Mouse (Mus musculus): ENCODE results near the gene Fbxo33. TPM values are rescaled to one million over a fixed set of nuclear protein-coding genes. Genes with fewer than 3 reads are reported as not detected.
A peak's percentile ranks its signal among the peaks of the same experiment; 100 is the strongest.

Gene Fbxo33
- polyA plus RNA-seq, 1 experiment: 4.5 TPM

DNA sequence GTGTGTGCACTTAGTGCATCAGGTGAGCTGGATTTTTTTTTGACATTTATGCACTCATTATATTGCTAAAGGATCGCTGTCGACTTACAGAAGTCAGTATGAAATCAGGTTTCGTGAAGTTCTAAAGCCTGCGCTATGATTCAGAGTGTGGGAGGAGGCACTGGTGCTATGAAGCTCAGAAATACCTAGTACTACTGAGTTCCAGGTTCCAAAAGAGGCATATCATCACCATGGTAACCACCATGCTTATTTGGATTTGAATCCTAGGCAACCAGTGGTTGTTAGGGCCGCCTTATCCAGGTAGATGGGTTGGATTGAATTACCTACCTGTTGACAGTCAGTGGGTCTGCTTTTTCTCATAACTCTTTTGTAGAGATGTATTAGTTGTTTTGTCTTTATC is 8.9 kb upstream of the Fbxo33 start:
- Histone ChIP-seq H3K4me3 (ENCODE audit: insufficient read depth, poor library complexity, severe bottlenecking) (no peak overlapping the region), H3K36me3 (ENCODE audit: control insufficient read depth, insufficient read depth) (no peaks in the 10 kb centered on the region), H3K79me3 (ENCODE audit: low read depth) (no peaks in the 10 kb centered on the region), H3K79me2 (ENCODE audit: control insufficient read depth, insufficient read depth) (no peaks in the 10 kb centered on the region), H3ac (ENCODE audit: control insufficient read depth, insufficient read length, low read depth) (no peak overlapping the region), H3K27me3 (ENCODE audit: control insufficient read depth, insufficient read depth, insufficient read length) (no peaks in the 10 kb centered on the region)
- TF ChIP-seq MYOD1 (IDR thresholded peaks at IDR 0.05; ENCODE audit: control insufficient read depth, insufficient read length, low read depth): no peak
- TF ChIP-seq MYOG (IDR thresholded peaks at IDR 0.05; ENCODE audit: control insufficient read depth, extremely low read depth, insufficient read length): no peak
- TF ChIP-seq CEBPB (IDR thresholded peaks at IDR 0.05; ENCODE audit: low read depth): no peak
- no peak for TF ChIP-seq MAX (IDR thresholded peaks at IDR 0.05)
- no peak for TF ChIP-seq USF1 (IDR thresholded peaks at IDR 0.05; ENCODE audit: low read depth)
- no peak for TF ChIP-seq CTCF (IDR thresholded peaks at IDR 0.05; ENCODE audit: control insufficient read depth, insufficient read depth, insufficient read length)
- TF ChIP-seq FOSL1 (IDR thresholded peaks at IDR 0.05; ENCODE audit: insufficient read depth, low read length, poor library complexity, severe bottlenecking): no peak

DNA sequence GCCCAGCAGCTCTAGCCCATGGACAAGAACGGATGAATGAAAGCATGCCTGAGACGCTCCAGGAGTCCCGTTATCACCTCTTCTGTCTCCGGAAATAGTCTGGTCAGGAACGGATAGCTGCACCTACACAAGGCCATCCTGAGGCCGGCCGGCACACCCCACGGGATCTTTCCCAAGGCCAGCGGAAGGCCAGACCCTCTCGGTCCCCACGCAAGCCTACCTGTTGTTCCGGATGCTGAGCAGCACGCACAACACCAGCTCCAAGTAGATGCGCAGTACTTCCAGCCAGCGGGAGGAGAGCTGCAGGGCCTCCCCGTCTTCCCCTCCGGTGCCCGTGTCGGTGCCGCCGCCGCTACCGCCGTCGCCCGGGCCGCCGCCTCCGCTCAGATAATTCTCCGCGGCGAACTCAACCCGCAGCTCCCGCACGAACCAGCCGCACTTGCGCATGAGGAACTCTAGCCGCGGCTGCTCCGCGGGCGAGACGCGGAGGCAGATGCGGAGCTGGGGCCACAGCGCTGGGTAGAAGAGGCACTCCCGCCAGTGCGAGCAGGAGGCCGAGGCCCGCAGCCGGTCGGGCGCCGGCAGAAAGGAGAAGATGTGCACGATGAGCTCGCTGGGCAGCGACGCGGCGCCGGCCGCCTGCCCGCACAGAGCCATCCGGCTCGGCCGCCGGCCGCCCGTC is 744 bp downstream of the Fbxo33 start:
- Histone ChIP-seq H3K4me3 (ENCODE audit: insufficient read depth, poor library complexity, severe bottlenecking) (peak overlapping the region; percentile 72), H3K79me3 (ENCODE audit: low read depth) (peaks cover 18% of the 10 kb centered on the region), H3K36me3 (ENCODE audit: control insufficient read depth, insufficient read depth) (no peaks in the 10 kb centered on the region), H3K79me2 (ENCODE audit: control insufficient read depth, insufficient read depth) (peaks cover 42% of the 10 kb centered on the region), H3K27me3 (ENCODE audit: control insufficient read depth, insufficient read depth, insufficient read length) (no peaks in the 10 kb centered on the region), H3ac (ENCODE audit: control insufficient read depth, insufficient read length, low read depth) (peak overlapping the region; percentile 95)
- TF ChIP-seq FOSL1 (IDR thresholded peaks at IDR 0.05; ENCODE audit: insufficient read depth, low read length, poor library complexity, severe bottlenecking): no peak
- no peak for TF ChIP-seq MAX (IDR thresholded peaks at IDR 0.05)
- TF ChIP-seq MYOG (IDR thresholded peaks at IDR 0.05; ENCODE audit: control insufficient read depth, extremely low read depth, insufficient read length): no peak
- no peak for TF ChIP-seq CTCF (IDR thresholded peaks at IDR 0.05; ENCODE audit: control insufficient read depth, insufficient read depth, insufficient read length)
- TF ChIP-seq CEBPB (IDR thresholded peaks at IDR 0.05; ENCODE audit: low read depth): no peak
- no peak for TF ChIP-seq MYOD1 (IDR thresholded peaks at IDR 0.05; ENCODE audit: control insufficient read depth, insufficient read length, low read depth)
- no peak for TF ChIP-seq USF1 (IDR thresholded peaks at IDR 0.05; ENCODE audit: low read depth)

DNA sequence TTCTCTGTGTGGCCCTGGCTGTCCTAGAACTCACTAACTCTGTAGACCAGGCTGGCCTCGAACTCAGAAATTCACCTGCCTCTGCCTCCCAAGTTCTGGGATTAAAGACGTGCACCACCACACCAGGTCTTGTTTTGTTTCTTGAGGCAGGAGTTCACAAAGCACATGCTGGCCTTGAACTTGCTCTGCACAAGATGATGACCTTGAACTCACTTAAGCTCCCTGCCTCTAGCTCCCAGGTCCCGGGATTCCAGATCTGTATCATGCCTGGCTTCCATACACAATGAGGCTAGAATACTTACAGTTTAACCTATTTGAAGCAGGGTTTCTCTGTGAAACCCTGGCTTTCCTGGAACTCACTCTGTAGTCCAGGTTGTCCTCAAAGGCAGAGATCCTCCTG is 2.2 kb downstream of the Fbxo33 start:
- H3K79me2 ChIP-seq (ENCODE audit: control insufficient read depth, insufficient read depth): peaks cover 46% of the 10 kb centered on the region
- TF ChIP-seq MYOD1 (IDR thresholded peaks at IDR 0.05; ENCODE audit: control insufficient read depth, insufficient read length, low read depth) (no peak), CEBPB (IDR thresholded peaks at IDR 0.05; ENCODE audit: low read depth) (no peak), MYOG (IDR thresholded peaks at IDR 0.05; ENCODE audit: control insufficient read depth, extremely low read depth, insufficient read length) (no peak), CTCF (IDR thresholded peaks at IDR 0.05; ENCODE audit: control insufficient read depth, insufficient read depth, insufficient read length) (no peak)

DNA sequence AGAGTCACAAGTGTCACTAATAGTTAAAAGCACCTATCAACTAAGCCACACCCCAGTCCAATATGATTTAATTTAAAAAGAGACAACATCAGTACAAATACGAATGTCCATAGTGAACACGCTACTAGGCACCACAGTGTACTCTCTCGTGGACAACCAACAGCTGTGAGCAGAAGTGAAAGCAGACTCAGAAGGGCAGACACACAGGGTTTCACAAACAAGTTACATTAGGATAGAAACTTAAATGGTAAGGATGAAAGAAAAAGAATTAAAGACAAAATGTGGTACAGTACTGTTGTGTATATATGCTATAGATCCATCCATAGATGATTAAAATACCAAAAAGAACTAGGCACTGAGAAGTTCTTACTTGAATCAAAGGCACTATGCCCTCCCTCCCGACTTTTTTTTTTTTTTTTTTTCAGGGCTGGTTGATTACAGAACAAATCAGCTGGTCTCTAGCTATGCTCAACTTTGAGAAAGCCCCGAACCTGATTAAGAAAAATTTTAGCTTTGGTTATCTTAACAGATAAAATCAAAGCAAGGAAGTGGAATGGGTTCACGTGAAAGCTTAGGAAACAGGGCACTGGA is 2.8 kb downstream of the Fbxo33 start:
- TF ChIP-seq FOSL1 (IDR thresholded peaks at IDR 0.05; ENCODE audit: insufficient read depth, low read length, poor library complexity, severe bottlenecking) (no peak), MYOD1 (IDR thresholded peaks at IDR 0.05; ENCODE audit: control insufficient read depth, insufficient read length, low read depth) (no peak)
- H3K27me3 ChIP-seq (ENCODE audit: control insufficient read depth, insufficient read depth, insufficient read length): no peaks in the 10 kb centered on the region
- H3K36me3 ChIP-seq (ENCODE audit: control insufficient read depth, insufficient read depth): no peaks in the 10 kb centered on the region
- no peak overlapping the region for H3ac ChIP-seq (ENCODE audit: control insufficient read depth, insufficient read length, low read depth)
- no peak overlapping the region for H3K4me3 ChIP-seq (ENCODE audit: insufficient read depth, poor library complexity, severe bottlenecking)
- H3K79me2 ChIP-seq (ENCODE audit: control insufficient read depth, insufficient read depth): peaks cover 46% of the 10 kb centered on the region
- H3K79me3 ChIP-seq (ENCODE audit: low read depth): peaks cover 21% of the 10 kb centered on the region

More for the DNA sequence above, 2.2 kb downstream of the Fbxo33 start:
- Histone ChIP-seq H3K4me3 (ENCODE audit: insufficient read depth, poor library complexity, severe bottlenecking) (no peak overlapping the region), H3K36me3 (ENCODE audit: control insufficient read depth, insufficient read depth) (no peaks in the 10 kb centered on the region), H3K79me3 (ENCODE audit: low read depth) (peaks cover 21% of the 10 kb centered on the region), H3K27me3 (ENCODE audit: control insufficient read depth, insufficient read depth, insufficient read length) (no peaks in the 10 kb centered on the region), H3ac (ENCODE audit: control insufficient read depth, insufficient read length, low read depth) (no peak overlapping the region)

DNA sequence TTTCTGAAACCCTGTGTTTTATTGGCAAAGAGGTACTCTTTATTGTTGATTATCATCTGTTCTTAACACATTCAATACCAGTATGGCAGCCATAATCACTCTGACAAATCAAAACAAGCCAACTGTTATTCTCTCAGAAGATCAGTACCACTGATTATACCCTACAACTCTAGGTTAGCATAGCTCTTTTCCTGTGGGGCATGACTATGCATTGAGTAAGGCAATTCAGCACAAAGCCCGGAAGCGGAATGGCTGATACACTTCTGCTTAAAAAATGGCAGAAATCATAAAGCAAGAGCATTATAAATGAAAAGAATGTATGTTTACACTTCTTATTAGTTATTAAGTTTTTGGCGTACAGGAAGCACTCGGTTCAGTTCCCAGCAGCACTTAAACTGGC is 3.3 kb downstream of the Fbxo33 start:
- Histone ChIP-seq H3K79me3 (ENCODE audit: low read depth) (peaks cover 23% of the 10 kb centered on the region), H3K79me2 (ENCODE audit: control insufficient read depth, insufficient read depth) (peaks cover 46% of the 10 kb centered on the region), H3K36me3 (ENCODE audit: control insufficient read depth, insufficient read depth) (no peaks in the 10 kb centered on the region), H3K27me3 (ENCODE audit: control insufficient read depth, insufficient read depth, insufficient read length) (no peaks in the 10 kb centered on the region), H3K4me3 (ENCODE audit: insufficient read depth, poor library complexity, severe bottlenecking) (no peak overlapping the region), H3ac (ENCODE audit: control insufficient read depth, insufficient read length, low read depth) (no peak overlapping the region)
- TF ChIP-seq USF1 (IDR thresholded peaks at IDR 0.05; ENCODE audit: low read depth) (no peak), MAX (IDR thresholded peaks at IDR 0.05) (no peak)

DNA sequence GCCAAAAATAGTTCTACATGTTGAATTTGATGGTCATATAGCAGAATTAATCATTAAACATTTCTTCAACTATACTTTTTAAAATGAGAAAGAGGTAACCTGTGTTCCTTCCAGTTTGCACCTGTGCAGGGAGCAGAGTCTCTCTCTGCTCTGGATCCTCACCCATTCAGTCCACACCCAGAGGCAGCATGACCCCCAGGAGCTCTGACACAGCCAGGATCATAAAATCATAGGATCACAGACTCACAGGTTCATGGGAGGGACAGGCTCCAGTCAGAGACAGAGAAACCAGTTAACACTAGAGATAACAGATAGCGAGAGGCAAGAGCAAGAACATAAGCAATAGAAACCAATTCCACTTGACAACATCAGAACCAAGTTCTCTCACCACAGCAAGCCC is 11.7 kb downstream of the Fbxo33 start:
- Histone ChIP-seq H3K79me3 (ENCODE audit: low read depth) (peaks cover 3% of the 10 kb centered on the region), H3ac (ENCODE audit: control insufficient read depth, insufficient read length, low read depth) (no peak overlapping the region), H3K4me3 (ENCODE audit: insufficient read depth, poor library complexity, severe bottlenecking) (no peak overlapping the region), H3K79me2 (ENCODE audit: control insufficient read depth, insufficient read depth) (peaks cover 7% of the 10 kb centered on the region), H3K36me3 (ENCODE audit: control insufficient read depth, insufficient read depth) (peaks cover 12% of the 10 kb centered on the region), H3K27me3 (ENCODE audit: control insufficient read depth, insufficient read depth, insufficient read length) (no peaks in the 10 kb centered on the region)
- TF ChIP-seq MYOD1 (IDR thresholded peaks at IDR 0.05; ENCODE audit: control insufficient read depth, insufficient read length, low read depth) (no peak), USF1 (IDR thresholded peaks at IDR 0.05; ENCODE audit: low read depth) (no peak), MAX (IDR thresholded peaks at IDR 0.05) (no peak), MYOG (IDR thresholded peaks at IDR 0.05; ENCODE audit: control insufficient read depth, extremely low read depth, insufficient read length) (no peak), CEBPB (IDR thresholded peaks at IDR 0.05; ENCODE audit: low read depth) (no peak), FOSL1 (IDR thresholded peaks at IDR 0.05; ENCODE audit: insufficient read depth, low read length, poor library complexity, severe bottlenecking) (no peak), CTCF (IDR thresholded peaks at IDR 0.05; ENCODE audit: control insufficient read depth, insufficient read depth, insufficient read length) (no peak)

Measured in C2C12 (cell line).